ENCODE assay signal across 18 mouse cellular contexts in the genomic region with DNA sequence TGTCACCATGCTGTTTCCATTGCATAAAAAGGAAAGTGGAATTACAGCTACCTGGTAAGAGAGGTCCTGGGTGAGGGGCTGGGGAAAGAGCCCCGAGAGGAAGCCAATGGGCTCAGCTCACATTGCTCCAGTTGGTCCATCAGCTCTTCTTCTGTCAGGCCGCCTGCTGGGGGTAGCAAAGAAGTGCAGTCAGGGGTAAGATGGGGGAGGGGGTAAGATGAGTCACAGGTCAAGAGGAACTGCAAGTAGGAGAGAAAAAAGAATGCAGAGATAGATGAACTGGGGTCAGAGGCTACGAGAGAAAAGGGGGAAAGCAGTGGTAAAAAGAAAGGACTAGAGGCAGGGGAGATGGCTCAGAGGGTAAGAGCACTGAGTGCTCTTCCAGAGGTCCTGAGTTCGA. TPM values are rescaled to one million over a fixed set of nuclear protein-coding genes. Genes with fewer than 3 reads are reported as not detected.
DNase-seq lines count a peak whose midpoint lies in the region; ATAC-seq and TF ChIP-seq lines count a peak whose summit lies in the region.
"Had no signal": no experiment of that assay in that cellular context is flagged by ENCODE, and none has a peak within 500 bp of the region (broad histone marks: within the 10 kb centered on the region; RNA-seq: fewer than 3 reads in every experiment).

No protein-coding gene starts in this region.

- intact Hi-C loops in heart, postnatal 10 days (cut with DNase I) = no loop called here

- H3K9me3 ChIP-seq in hindbrain, postnatal 0 days (ENCODE audit: low read length) = no peaks in the 10 kb centered on the region
- H3K9me3 ChIP-seq in hindbrain, embryonic 13.5 days = no peaks in the 10 kb centered on the region
- H3K9me3 ChIP-seq: heart, embryonic 10.5 days; hindbrain, embryonic 15.5 days; lung, embryonic 15.5 days had no signal

- H3K27ac ChIP-seq in hindbrain, postnatal 0 days = no peak overlapping the region
- no peak overlapping the region for H3K27ac ChIP-seq in hindbrain, embryonic 13.5 days
- no peak overlapping the region for H3K27ac ChIP-seq in thymus, adult 2 months (ENCODE audit: control insufficient read depth, insufficient read depth, low read length)
- H3K27ac ChIP-seq: heart, embryonic 10.5 days; hindbrain, embryonic 15.5 days; lung, embryonic 15.5 days had no signal

- H3K36me3 ChIP-seq in hindbrain, postnatal 0 days (ENCODE audit: insufficient read depth, low read length) = peaks cover 18% of the 10 kb centered on the region
- H3K36me3 ChIP-seq in hindbrain, embryonic 13.5 days = peaks cover 61% of the 10 kb centered on the region
- peaks cover 9% of the 10 kb centered on the region; the same call in 1 of the 2 replicates for H3K36me3 ChIP-seq in thymus, adult 2 months (ENCODE audit: control insufficient read depth, insufficient read depth, low read length)

- 31% methylated on average over 4 of the region's 4 CpGs for WGBS in hindbrain, postnatal 0 days
- 36% methylated on average over 4 of the region's 4 CpGs for WGBS in hindbrain, embryonic 13.5 days
- 66% methylated on average over 4 of the region's 4 CpGs for WGBS in thymus, adult 2 months

- H3K27me3 ChIP-seq in hindbrain, postnatal 0 days (ENCODE audit: insufficient read depth, low read length) = 0 out of 2 replicates have a peak, but pooled peaks cover 8% of the 10 kb centered on the region
- H3K27me3 ChIP-seq in hindbrain, embryonic 13.5 days = peaks cover 16% of the 10 kb centered on the region
- peaks cover 4% of the 10 kb centered on the region; the same call in 1 of the 2 replicates for H3K27me3 ChIP-seq in thymus, adult 2 months (ENCODE audit: control insufficient read depth, insufficient read depth, low read length)

- no peak for TF ChIP-seq POLR2A in thymus, adult 2 months (IDR thresholded peaks at IDR 0.05; ENCODE audit: control insufficient read depth, extremely low read depth, insufficient read depth, low read length, poor library complexity)

- H3K9ac ChIP-seq in hindbrain, postnatal 0 days (replicated peaks; ENCODE audit: low read length) = no peak overlapping the region
- no peak overlapping the region for H3K9ac ChIP-seq in hindbrain, embryonic 13.5 days
- H3K9ac ChIP-seq: hindbrain, embryonic 15.5 days; lung, embryonic 15.5 days had no signal

- peak; percentile 30 for TF ChIP-seq CTCF in hindbrain, postnatal 0 days (IDR thresholded peaks at IDR 0.05; ENCODE audit: low read depth)
- peak; percentile 48; the same call in 1 of the 2 replicates for TF ChIP-seq CTCF in thymus, adult 2 months (IDR thresholded peaks at IDR 0.05; ENCODE audit: borderline replicate concordance, control insufficient read depth, extremely low read depth, insufficient read depth, low read length, poor library complexity)

- ATAC-seq in hindbrain, postnatal 0 days = no peak
- no peak for ATAC-seq in hindbrain, embryonic 13.5 days (ENCODE audit: low FRiP score)
- peak; percentile 88 for ATAC-seq in common myeloid progenitor, adult 5-6 weeks (replicated peaks; ENCODE audit: low read depth, poor library complexity, severe bottlenecking)
- ATAC-seq: midbrain, embryonic 16.5 days had no signal

- DNase-seq in hindbrain, postnatal 0 days (ENCODE audit: low spot score) = no peak
- no peak for DNase-seq in thymus, adult 2 months
- DNase-seq in thymus, adult 18-20 months = no peak
- DNase-seq in gastrocnemius, postnatal 25 days = no peak
- no peak for DNase-seq in heart, postnatal 10 days
- no peak for DNase-seq in cerebellum, adult 8-10 months
- DNase-seq: adrenal gland, postnatal 36 days; cerebellum, postnatal 10 days; kidney, postnatal 14 days; thymus, postnatal 25 days had no signal

- no peak overlapping the region for H3K4me3 ChIP-seq in hindbrain, postnatal 0 days (ENCODE audit: low read length)
- no peak overlapping the region for H3K4me3 ChIP-seq in hindbrain, embryonic 13.5 days
- H3K4me3 ChIP-seq in thymus, adult 2 months (ENCODE audit: control insufficient read depth, insufficient read depth, low read length) = no peak overlapping the region
- H3K4me3 ChIP-seq: heart, embryonic 10.5 days; hindbrain, embryonic 15.5 days; lung, embryonic 15.5 days had no signal

- H3K4me2 ChIP-seq in hindbrain, postnatal 0 days (ENCODE audit: low read depth, low read length) = no peak overlapping the region
- no peak overlapping the region for H3K4me2 ChIP-seq in hindbrain, embryonic 13.5 days
- H3K4me2 ChIP-seq: hindbrain, embryonic 15.5 days; lung, embryonic 15.5 days had no signal

- 0 out of 2 replicates have a peak, but pooled peaks cover under 1% of the 10 kb centered on the region for H3K4me1 ChIP-seq in hindbrain, postnatal 0 days (ENCODE audit: insufficient read depth, low read length)
- peaks cover 17% of the 10 kb centered on the region for H3K4me1 ChIP-seq in hindbrain, embryonic 13.5 days (replicated peaks)
- peaks cover 3% of the 10 kb centered on the region; the same call in 1 of the 2 replicates for H3K4me1 ChIP-seq in thymus, adult 2 months (replicated peaks; ENCODE audit: control insufficient read depth, insufficient read depth, low read length)

RNA-seq across cellular contexts. Expression of gene Ltbp4, which starts 5.1 kb away (rescaled TPM):
- total RNA-seq in hindbrain, postnatal 0 days (2014; rRNA removed) = 34.8 and 41.2 TPM in 2 replicates
- polyA plus RNA-seq in hindbrain, postnatal 0 days (2015; fragmentation: Nextera tagmentation; extraction: Ambion mirVana) = 10.5 and 10.6 TPM in 2 replicates
- 5.4 and 6.0 TPM in 2 replicates for polyA plus RNA-seq in hindbrain, embryonic 13.5 days (2015; fragmentation: Nextera tagmentation; extraction: Ambion mirVana)
- 48.3 and 77.5 TPM in 2 replicates for polyA plus RNA-seq in thymus, adult 2 months (2012; rRNA removed)
- 0.44 TPM in 1 of 2 replicates, not detected in the other for total RNA-seq in common myeloid progenitor, adult 5-6 weeks (2017)
- total RNA-seq in gastrocnemius, postnatal 25 days (2021) = 10 to 100 TPM; 69.4 to 77.8 TPM
- 100 to 1,000 TPM; 387 to 393 TPM for total RNA-seq in heart, postnatal 10 days (2021)

RNA-seq across cellular contexts. Expression of gene Shkbp1, which starts 13.2 kb away (rescaled TPM):
- total RNA-seq in hindbrain, postnatal 0 days (2014; rRNA removed) = 27.0 and 31.2 TPM in 2 replicates
- polyA plus RNA-seq in hindbrain, postnatal 0 days (2015; fragmentation: Nextera tagmentation; extraction: Ambion mirVana) = 20.0 and 20.2 TPM in 2 replicates
- 61.8 and 62.5 TPM in 2 replicates for polyA plus RNA-seq in hindbrain, embryonic 13.5 days (2015; fragmentation: Nextera tagmentation; extraction: Ambion mirVana)
- polyA plus RNA-seq in thymus, adult 2 months (2012; rRNA removed) = 203 and 206 TPM in 2 replicates
- 18.4 and 25.8 TPM in 2 replicates for total RNA-seq in common myeloid progenitor, adult 5-6 weeks (2017)
- 1 to 10 TPM in 1 of 2 experiments, under 1 TPM in 1; 1.00 to 3.1 TPM for total RNA-seq in gastrocnemius, postnatal 25 days (2021)
- 10 to 100 TPM; 13.8 to 17.5 TPM for total RNA-seq in heart, postnatal 10 days (2021)

RNA-seq across cellular contexts. Expression of gene Gm20479, which starts 14.6 kb away (rescaled TPM):
- not detected in 2 replicates for total RNA-seq in hindbrain, postnatal 0 days (2014; rRNA removed)
- polyA plus RNA-seq in hindbrain, postnatal 0 days (2015; fragmentation: Nextera tagmentation; extraction: Ambion mirVana) = not detected in 2 replicates
- not detected in 2 replicates for polyA plus RNA-seq in hindbrain, embryonic 13.5 days (2015; fragmentation: Nextera tagmentation; extraction: Ambion mirVana)
- not detected in 2 replicates for polyA plus RNA-seq in thymus, adult 2 months (2012; rRNA removed)
- 2.2 TPM in 1 of 2 replicates, not detected in the other for total RNA-seq in common myeloid progenitor, adult 5-6 weeks (2017)
- not detected for total RNA-seq in gastrocnemius, postnatal 25 days (2021)
- under 1 TPM in 1 of 2 experiments, not detected in 1; 0.99 TPM for total RNA-seq in heart, postnatal 10 days (2021)
- total RNA-seq: left cerebral cortex, postnatal 10 days had no signal
- polyA plus RNA-seq: embryonic facial prominence, embryonic 14.5 days; hindbrain, embryonic 15.5 days; midbrain, embryonic 16.5 days had no signal

Comparison
In these comparisons a context has a peak if more than half of its experiments do, and no peak if none do; other contexts are left out.
1. RNA of gene Ltbp4, which starts 5.1 kb away (total RNA-seq): 387 to 393 TPM in heart, postnatal 10 days, 69.4 to 77.8 TPM in gastrocnemius, postnatal 25 days and 34.8 to 41.2 TPM in hindbrain, postnatal 0 days; 0.44 TPM in common myeloid progenitor, adult 5-6 weeks; every median in the first group is over 10 times any median in the second.